Mouse (Mus musculus) heart, postnatal 0 days (tissue): Measurements from ENCODE around the gene Ccdc34.

Experiments
- CTCF ChIP-seq: IDR thresholded peaks from 2 replicates; pipeline ENCODE4 v1.5.1; 2016; ENCODE audit warnings: antibody characterized with exemption, control low read depth, low read depth
- EP300 ChIP-seq: IDR thresholded peaks from 2 replicates; pipeline ENCODE4 v1.6.1; 2016; ENCODE audit warnings: antibody characterized with exemption, low read depth

DNA sequence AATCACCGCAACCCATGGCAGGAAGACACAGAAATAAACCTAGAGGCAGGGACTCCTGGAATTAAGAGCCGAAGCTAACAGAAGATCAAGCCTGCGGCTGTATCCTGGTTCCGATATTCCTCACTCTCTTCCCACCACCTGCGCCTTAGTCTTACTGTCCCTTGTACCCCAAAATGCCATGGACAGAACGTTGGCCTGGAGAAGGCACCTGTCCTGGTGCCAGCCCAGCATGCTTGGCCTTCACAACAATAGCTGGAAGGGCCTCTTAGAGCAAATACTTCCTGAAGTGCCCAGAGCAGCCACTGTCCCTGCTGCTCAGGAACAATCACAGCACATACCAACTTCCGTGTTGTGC lies 162.7 kb downstream of the Ccdc34 start:
- TF ChIP-seq CTCF (no peak), EP300 (no peak)
